Mouse (Mus musculus) olfactory bulb, adult 2 months (tissue): Measurements from ENCODE around the gene Setd7.

Source experiments
- CTCF ChIP-seq: fragments of 200-500 bp; IDR thresholded peaks from 2 replicates; pipeline ENCODE4 v1.5.1; 2012; ENCODE audit warnings: low read depth, mild to moderate bottlenecking, low read length, moderate library complexity; ENCODE audit not compliant: insufficient read depth
- POLR2A ChIP-seq: fragments of 200-500 bp; IDR thresholded peaks from 2 replicates; pipeline ENCODE4 v1.6.1; 2012; ENCODE audit warnings: mild to moderate bottlenecking, low read depth, low read length, moderate library complexity; ENCODE audit not compliant: insufficient read depth

DNA sequence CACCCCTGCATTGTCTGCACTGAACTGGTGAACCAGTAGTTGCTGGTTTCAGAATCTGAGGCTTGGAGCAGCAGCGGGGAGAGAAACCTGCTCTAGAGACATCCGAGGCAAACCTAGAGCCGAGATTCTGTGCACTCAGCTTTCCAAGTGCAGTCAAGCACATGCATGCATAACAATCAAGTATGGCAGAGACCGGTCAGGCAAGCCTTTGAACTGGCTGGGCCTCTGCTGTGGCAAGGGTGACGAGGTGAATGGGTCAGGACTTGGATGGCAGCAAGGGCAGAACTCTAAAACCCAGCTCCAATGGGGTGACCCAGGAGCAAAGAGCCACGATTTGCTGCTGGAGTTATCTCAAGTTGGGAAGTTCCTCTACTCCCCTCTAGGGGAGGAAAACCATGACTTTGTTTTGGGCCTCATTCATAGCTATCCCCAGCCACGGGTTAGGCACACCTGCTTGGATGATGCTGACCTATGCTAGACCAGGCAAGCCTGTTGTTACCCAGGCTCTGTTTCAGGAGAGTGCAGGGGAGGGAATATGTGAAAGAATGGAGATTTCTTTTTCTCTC, 27.1 kb upstream of the Setd7 start:
- TF ChIP-seq CTCF (no peak), POLR2A (no peak)
